Mouse (Mus musculus): ENCODE measurements around the gene Fam221a. TPM values are rescaled to one million over a fixed set of nuclear protein-coding genes. Genes with fewer than 3 reads are reported as not detected.
"Not testable (repeated sequence)": the region's sequence is repeated elsewhere in the genome, so short reads cannot be mapped to it uniquely, and the experiment has no call there.

Fam221a gene
- polyA plus RNA-seq, 1 experiment from 2014 or later, result 7.6 TPM

DNA sequence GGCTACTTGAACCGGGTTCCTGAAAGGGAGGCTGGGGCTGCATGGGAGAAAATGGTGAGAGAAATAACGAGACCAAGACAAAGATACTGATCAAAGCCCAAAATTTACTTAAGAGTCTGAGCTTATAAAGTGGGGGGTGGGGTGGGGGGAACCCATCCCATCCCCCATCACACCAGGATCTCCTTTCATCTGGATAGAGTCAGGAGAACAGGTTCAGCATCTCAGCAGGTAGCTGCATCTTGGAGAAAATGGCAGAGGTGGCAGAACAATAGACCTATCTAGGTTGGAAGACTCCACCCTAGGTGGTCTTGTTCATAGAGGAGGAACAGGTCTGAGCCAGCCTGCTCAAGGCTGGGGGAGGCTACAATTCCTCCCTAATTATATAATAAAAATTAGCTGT lies 45.4 kb downstream of the Fam221a start:
- WGBS, result 55% methylated on average over 2 of the region's 2 CpGs
- not testable (repeated sequence) for ATAC-seq (ENCODE audit: insufficient read depth, low FRiP score); H3K4me2 ChIP-seq (ENCODE audit: low read depth, low read length); H3K9me3 ChIP-seq (replicated peaks; ENCODE audit: control insufficient read depth, low read length); H3K36me3 ChIP-seq (ENCODE audit: control insufficient read depth, insufficient read depth, low read length); H3K27ac ChIP-seq (ENCODE audit: low read length); H3K4me3 ChIP-seq (replicated peaks; ENCODE audit: low read length); H3K4me1 ChIP-seq (ENCODE audit: control insufficient read depth, insufficient read depth, low read length); H3K27me3 ChIP-seq (ENCODE audit: control insufficient read depth, insufficient read depth, low read length); H3K9ac ChIP-seq (ENCODE audit: low read length)

DNA sequence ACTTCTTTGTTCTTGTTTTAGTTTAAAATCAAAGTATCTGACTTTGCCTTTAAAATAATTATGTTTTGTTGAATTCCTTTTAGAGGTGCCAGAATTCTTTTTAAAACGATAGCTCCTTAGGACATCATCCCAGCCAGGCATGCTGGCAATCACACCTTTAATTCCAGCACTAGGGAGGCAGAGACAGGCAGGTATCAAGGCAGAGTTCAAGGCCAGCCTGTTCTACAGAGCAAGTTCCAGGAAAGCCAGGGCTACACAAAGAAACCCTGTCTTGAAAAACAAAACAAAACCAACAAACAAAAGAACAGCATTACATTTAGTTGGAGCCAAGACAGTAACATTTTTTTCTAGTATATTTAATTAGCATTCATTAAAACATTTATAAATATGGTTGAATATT lies 48.4 kb downstream of the Fam221a start:
- no peaks in the 10 kb centered on the region for H3K36me3 ChIP-seq (ENCODE audit: control insufficient read depth, insufficient read depth, low read length)
- H3K9ac ChIP-seq (ENCODE audit: low read length), result no peak overlapping the region
- no peaks in the 10 kb centered on the region for H3K4me1 ChIP-seq (ENCODE audit: control insufficient read depth, insufficient read depth, low read length)
- H3K27ac ChIP-seq (ENCODE audit: low read length), result no peak overlapping the region
- no peaks in the 10 kb centered on the region for H3K27me3 ChIP-seq (ENCODE audit: control insufficient read depth, insufficient read depth, low read length)
- WGBS, result 78% methylated on average over 1 of the region's 1 CpGs
- no peak overlapping the region for H3K4me3 ChIP-seq (replicated peaks; ENCODE audit: low read length)
- H3K9me3 ChIP-seq (replicated peaks; ENCODE audit: control insufficient read depth, low read length), result no peaks in the 10 kb centered on the region
- no peak overlapping the region for H3K4me2 ChIP-seq (ENCODE audit: low read depth, low read length)
- ATAC-seq (ENCODE audit: insufficient read depth, low FRiP score), result no peak

DNA sequence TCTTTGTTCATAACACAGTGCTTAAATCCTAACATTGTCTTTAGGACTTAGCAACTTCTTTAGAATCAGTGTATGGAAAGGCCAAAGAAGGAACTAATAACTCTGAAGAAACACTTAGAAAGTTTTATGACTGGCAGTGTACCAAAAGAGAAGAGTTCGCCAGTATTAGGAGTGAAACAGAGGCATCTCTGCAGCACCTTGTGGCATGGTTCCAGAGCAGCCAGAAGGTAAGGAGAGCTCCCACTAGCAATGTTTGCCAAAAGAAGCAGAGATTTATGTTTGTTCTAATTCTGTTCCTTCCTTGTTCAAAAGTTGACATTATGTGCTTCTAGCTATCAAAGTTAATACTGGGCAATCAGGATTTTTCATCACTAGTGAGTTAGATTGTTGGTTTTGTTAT lies 69.8 kb downstream of the Fam221a start:
- Histone ChIP-seq H3K4me2 (ENCODE audit: low read depth, low read length) (no peak overlapping the region), H3K4me3 (replicated peaks; ENCODE audit: low read length) (no peak overlapping the region), H3K9ac (ENCODE audit: low read length) (no peak overlapping the region), H3K4me1 (ENCODE audit: control insufficient read depth, insufficient read depth, low read length) (no peaks in the 10 kb centered on the region), H3K27ac (ENCODE audit: low read length) (no peak overlapping the region), H3K9me3 (replicated peaks; ENCODE audit: control insufficient read depth, low read length) (no peaks in the 10 kb centered on the region), H3K27me3 (ENCODE audit: control insufficient read depth, insufficient read depth, low read length) (no peaks in the 10 kb centered on the region), H3K36me3 (ENCODE audit: control insufficient read depth, insufficient read depth, low read length) (no peaks in the 10 kb centered on the region)
- ATAC-seq (ENCODE audit: insufficient read depth, low FRiP score), result no peak
- WGBS, result 54% methylated on average over 1 of the region's 1 CpGs

Other genes starting within 250 kb of the Fam221a start
- gene Igf2bp3, start 152.8 kb upstream of the Fam221a start, polyA plus RNA-seq (2015; fragmentation: Nextera tagmentation; extraction: Ambion mirVana), result 47.0 and 53.6 TPM in 2 replicates
- gene Tra2a, start 103.7 kb upstream of the Fam221a start, polyA plus RNA-seq (2015; fragmentation: Nextera tagmentation; extraction: Ambion mirVana), result 85.9 and 87.7 TPM in 2 replicates
- 13.3 and 13.6 TPM in 2 replicates for gene Ccdc126, start 48.5 kb upstream of the Fam221a start, polyA plus RNA-seq (2015; fragmentation: Nextera tagmentation; extraction: Ambion mirVana)
- not detected in 2 replicates for gene Stk31, start 27.9 kb downstream of the Fam221a start, polyA plus RNA-seq (2015; fragmentation: Nextera tagmentation; extraction: Ambion mirVana)

All from stomach, embryonic 16.5 days (tissue).